Mouse (Mus musculus) T-helper 2 cell (primary cell): ENCODE measurements around the gene Smim6.

ENCODE experiments used
- in situ Hi-C: fragments of 300-600 bp; cut with MboI, MseI; formaldehyde crosslinking; loops from one replicate; pipeline ENCODE4 v1.15.1; 2025; ENCODE audit warnings: high pct_unique_total_duplicates

The Smim6 gene

DNA sequence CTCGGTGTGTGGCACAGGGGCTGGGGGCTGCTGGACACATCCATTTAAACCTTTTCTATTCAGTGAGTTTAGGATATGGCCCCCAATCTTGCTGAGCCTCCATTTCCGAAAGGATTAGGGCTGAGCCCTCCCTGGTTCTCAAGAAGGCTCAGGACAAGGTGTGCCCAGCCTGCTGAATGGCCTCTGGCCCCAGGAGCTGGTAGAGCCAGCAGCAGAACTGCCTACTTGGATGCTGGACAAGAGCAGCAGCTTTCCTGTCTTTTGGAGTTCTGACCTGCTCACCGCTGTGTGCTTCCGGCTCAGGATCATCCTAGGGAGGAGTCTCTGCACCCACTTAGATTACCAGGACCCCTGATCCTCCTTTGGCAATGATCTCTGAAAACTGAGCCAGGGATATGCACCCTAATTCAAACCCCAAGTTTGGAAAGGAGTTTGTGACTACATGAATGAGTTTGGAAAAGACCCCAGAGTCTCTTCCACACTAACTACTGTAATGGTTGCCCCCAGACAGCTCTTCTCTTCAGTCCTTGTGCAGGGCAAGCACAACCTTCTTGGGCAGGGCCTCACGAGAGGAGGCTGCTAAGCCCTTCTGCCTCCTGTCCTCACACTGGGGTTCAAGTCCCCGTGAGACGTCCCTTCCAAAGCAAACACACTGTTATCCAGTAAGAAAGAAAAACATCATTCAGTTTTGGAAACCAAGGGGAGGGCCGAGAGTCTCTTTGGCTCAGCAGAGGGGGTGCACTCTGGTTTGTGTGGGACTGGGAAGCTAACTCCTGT, 11.1 kb upstream of the Smim6 start:
- in situ Hi-C loops = no loop called here

DNA sequence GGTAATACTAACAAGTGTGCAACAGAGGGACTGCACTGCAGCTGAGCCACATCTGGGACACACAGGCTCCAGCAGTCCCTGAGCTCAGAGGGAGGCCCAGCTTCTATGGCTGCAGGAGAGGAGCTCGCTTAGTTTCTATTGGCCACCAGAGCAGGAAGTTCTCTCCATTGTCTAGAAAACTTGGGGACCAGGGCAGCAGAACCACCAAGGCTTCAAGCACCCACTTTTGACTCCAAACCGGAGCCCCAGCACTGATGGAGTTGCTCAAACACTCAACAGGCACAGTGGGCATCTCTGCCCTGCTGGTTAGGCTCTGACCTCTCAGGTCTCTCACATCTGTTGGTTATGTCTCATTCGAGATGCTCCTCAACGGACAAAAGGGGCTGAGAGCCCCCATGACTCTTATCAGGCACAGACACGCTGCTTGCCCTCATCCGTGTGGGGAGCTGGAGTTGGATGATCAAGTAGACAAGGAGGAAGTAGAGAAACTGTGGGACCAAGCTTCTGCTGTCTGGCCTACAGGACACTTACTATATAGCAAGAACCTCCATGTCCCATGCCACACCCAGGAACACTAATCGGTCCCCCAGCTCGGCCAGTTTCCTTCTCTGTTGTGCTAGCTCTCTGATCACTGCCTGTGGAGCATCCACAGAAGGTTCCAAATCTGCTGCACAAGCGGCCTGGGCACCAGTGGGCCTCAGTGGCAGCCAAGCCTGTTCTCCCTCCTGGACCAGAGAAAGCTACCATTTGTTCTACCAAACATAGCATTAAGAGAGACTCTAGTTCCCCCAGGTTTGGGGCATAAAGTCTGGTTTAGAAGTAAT, 10.3 kb upstream of the Smim6 start:
- in situ Hi-C loops = no loop called here

- in situ Hi-C loops = no loop called here
Measured at GRCm38 (mm10) chr11:115902177-115902576, 9.6 kb upstream of the Smim6 start.

- in situ Hi-C loops = no loop called here
Measured at GRCm38 (mm10) chr11:115902831-115903230, 9.0 kb upstream of the Smim6 start.

DNA sequence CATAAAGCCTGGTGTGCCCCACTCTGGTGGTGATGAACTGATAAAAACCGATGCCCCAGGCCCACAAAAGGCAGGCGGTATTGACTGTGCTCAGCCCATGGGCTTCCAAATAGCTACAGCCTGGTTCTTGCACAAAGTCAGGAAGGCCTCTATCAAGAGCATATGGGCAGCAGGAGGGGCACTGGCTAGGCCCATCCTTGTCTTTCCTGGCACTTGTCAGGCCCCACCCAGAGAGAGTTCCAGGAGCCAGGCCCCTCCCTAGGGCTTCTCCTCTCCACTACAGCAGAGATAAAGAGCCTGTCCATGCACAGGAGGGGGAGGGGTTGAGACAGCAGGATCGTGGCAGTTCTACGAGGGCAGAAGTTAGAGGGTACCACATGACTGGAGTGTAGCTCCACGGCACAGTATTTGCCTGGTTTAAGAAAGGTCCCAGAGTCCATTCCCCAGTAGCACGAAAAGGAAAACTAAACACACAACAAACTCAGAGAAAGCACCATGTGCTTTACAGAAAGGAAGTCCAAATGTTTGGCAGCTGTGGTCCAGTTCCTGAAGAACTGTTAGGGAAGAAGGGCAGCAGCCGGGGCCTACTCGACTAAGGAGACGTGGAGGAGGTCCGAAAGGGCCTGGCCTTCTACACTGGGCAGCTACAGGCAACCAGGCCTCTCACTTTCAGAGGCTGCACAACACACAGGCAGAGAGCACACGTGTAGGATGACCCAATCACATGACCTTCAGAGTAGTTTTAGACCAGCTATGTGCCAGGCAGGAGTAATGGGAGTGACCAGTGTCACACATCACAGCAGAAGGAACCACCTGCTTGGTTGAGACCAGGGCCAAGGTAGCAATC, 8.2 kb upstream of the Smim6 start:
- in situ Hi-C loops = no loop called here

GRCm38 (mm10) chr11:115904231-115904955, 7.4 kb upstream of the Smim6 start:
- in situ Hi-C loops = no loop called here

GRCm38 (mm10) chr11:115904956-115905790, 6.6 kb upstream of the Smim6 start:
- in situ Hi-C loops = no loop called here

DNA sequence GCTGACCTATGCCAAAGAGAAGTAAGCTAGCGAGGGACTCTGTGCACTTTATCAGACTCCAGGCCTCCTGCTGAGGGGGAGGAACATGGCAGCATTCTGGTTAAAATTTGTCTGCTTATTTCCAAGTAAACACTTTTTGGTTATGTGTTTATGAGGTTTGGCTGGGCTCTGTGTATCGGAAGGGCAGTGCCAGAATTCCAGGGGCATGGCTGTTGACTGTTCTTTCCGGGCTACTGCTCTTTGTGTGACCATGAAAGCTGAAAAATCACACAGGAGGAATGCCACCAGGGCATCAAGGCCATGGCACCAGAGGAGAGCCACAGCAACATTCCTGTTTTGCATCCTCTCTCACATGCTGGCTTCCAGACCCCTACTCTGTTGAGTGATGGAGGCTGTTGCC, 5.7 kb upstream of the Smim6 start:
- in situ Hi-C loops = no loop called here

DNA sequence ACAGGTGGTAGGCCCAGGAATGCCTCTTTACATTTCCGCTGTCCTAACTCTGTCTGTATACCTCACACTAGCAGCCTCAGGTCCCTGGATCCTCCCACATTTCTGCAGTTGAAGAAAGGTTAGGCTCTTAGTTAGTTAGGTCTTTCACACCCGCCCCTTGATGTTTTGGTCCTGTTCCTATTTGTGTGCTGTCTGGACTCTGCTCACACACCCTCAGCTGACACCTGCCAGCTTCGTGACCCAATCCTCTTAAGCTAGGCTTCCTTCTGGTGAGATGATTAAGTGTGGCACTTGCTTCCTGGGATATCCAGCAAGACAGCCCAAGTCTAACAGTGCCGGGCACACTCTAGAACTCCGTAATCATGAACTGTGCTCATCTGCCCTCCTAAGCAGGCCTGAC, 5.3 kb upstream of the Smim6 start:
- in situ Hi-C loops = no loop called here

GRCm38 (mm10) chr11:115911134-115911561, 669 bp upstream of the Smim6 start:
- in situ Hi-C loops = no loop called here

- in situ Hi-C loops = no loop called here
Measured at GRCm38 (mm10) chr11:115916579-115916978, 4.8 kb downstream of the Smim6 start.

- in situ Hi-C loops = no loop called here
Measured at GRCm38 (mm10) chr11:115918637-115919036, 6.8 kb downstream of the Smim6 start.

DNA sequence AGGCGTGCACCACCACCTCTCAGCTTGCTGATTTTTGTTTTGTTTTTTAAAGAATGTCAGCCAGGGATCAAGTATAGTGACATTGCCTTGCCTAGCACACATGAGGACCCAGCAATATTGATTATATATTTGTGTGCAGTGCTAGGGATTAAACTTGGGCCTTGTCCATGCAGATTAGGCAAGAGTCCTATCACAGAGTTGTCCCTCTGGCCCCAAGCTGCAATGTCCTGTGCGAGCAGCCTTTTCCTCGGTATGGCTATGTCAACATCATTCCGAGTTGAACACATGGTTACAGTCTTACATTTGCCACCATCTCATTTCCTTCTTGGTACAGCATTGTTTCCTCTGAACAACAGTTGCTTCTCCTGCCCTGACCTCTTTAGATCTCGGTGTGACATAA, 7.3 kb downstream of the Smim6 start:
- in situ Hi-C loops = no loop called here

GRCm38 (mm10) chr11:115920110-115920818, 8.4 kb downstream of the Smim6 start:
- in situ Hi-C loops = no loop called here

- in situ Hi-C loops = no loop called here
Measured at GRCm38 (mm10) chr11:115921986-115922385, 10.2 kb downstream of the Smim6 start.

DNA sequence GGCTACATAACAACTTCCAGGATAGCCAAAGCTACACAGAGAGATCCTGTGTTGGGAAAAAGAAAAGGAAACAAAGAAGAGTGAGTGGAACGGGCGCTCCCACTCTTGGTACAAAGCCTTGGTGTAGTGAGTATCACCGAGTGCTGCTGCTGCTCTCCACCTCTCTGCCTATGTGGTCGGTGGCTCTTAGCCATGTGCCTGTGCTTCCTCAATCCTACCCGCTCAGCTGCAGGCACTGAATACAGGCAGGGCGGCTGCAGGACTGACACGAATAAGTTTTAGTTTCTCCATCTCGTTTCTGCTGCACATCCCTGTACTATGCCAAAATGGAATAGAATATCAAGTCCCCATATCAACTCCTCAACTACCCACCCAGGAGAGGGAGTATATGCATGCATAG, 17.2 kb downstream of the Smim6 start:
- in situ Hi-C loops = no loop called here

- in situ Hi-C loops = loop anchor here (5.0 kb wide), 1 partner anchor 82 kb away; the partner anchor contains the start of gene Galk1
Measured at GRCm38 (mm10) chr11:115929818-115930217, 18.0 kb downstream of the Smim6 start.

DNA sequence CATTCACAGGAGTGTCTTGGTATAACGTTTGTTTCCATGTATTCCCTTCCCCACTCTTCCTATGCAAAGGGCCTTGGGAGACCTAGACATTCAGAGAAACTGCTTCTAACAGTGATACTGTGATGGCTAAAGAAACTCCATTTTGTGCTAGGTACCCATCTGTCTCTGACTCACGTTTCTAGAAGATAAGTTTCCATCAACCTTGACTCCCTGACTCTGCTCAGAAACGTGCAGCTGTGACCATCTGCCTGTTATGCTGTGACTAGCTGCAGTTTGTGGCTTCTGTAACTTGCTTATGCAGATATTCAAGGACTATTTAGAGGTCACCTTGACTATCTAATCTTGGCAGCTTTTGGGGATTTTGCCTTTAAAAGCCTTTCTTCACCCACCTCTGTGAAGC, 19.4 kb downstream of the Smim6 start:
- in situ Hi-C loops = loop anchor here (5.0 kb wide), 1 partner anchor 81 kb away; the partner anchor contains the start of gene Galk1

- in situ Hi-C loops = loop anchor here (5.0 kb wide), 1 partner anchor 79 kb away; the partner anchor contains the start of gene Galk1
Measured at GRCm38 (mm10) chr11:115933108-115933746, 21.4 kb downstream of the Smim6 start, which contains the start of the genes Sap30bp and Recql5. Sap30bp (plus strand) TSS chr11:115933282. Recql5 (minus strand) TSS chr11:115933477.
